Mouse (Mus musculus) embryonic facial prominence, embryonic 11.5 days (tissue): ENCODE measurements around the gene Nrm. TPM values are rescaled to one million over a fixed set of nuclear protein-coding genes. Genes with fewer than 3 reads are reported as not detected.
A peak's percentile ranks its signal among the peaks of the same experiment; 100 is the strongest.

ENCODE experiments used
- ATAC-seq: fragments of 200-750 bp; cut with Nextera tagmentation; replicated peaks from 2 replicates; pipeline ENCODE4 v1.8.0; 2017; ENCODE audit warnings: low read depth; ENCODE audit not compliant: insufficient number of reproducible peaks, low FRiP score, low TSS enrichment
- DNase-seq: peaks from one replicate; pipeline ENCODE4 v3.0.0-alpha.2; 2015; ENCODE audit warnings: low spot score
- H3K27ac ChIP-seq: fragments of 300-500 bp; sonication (generic); replicated peaks from 2 replicates; pipeline ENCODE4 v1.5.1; 2014; ENCODE audit warnings: mild to moderate bottlenecking, low read depth, low read length, control low read depth
- H3K27me3 ChIP-seq: fragments of 300-500 bp; sonication (generic); 2 replicates; pipeline ENCODE4 v1.6.1; 2014; ENCODE audit warnings: mild to moderate bottlenecking, low read length, moderate library complexity, mixed read lengths; ENCODE audit not compliant: control insufficient read depth, insufficient read depth
- H3K36me3 ChIP-seq: fragments of 300-500 bp; sonication (generic); replicated peaks from 2 replicates; pipeline ENCODE4 v1.6.1; 2014; ENCODE audit warnings: low read depth, mild to moderate bottlenecking, low read length, moderate library complexity, mixed read lengths; ENCODE audit not compliant: control insufficient read depth, insufficient read depth
- H3K4me1 ChIP-seq: fragments of 300-500 bp; sonication (generic); 2 replicates; pipeline ENCODE4 v1.6.1; 2014; ENCODE audit warnings: low read length, mixed read lengths; ENCODE audit not compliant: control insufficient read depth, insufficient read depth
- H3K4me2 ChIP-seq: fragments of 300-500 bp; sonication (generic); 2 replicates; pipeline ENCODE4 v1.6.1; 2014; ENCODE audit warnings: low read depth, mild to moderate bottlenecking, control low read depth, low read length, moderate library complexity
- H3K4me3 ChIP-seq: fragments of 300-500 bp; sonication (generic); 2 replicates; pipeline ENCODE4 v1.5.1; 2014; ENCODE audit warnings: low read depth, low read length, control low read depth
- H3K9ac ChIP-seq: fragments of 300-500 bp; sonication (generic); replicated peaks from 2 replicates; pipeline ENCODE4 v1.6.1; 2014; ENCODE audit warnings: mild to moderate bottlenecking, control low read depth, low read length
- H3K9me3 ChIP-seq: fragments of 300-500 bp; sonication (generic); replicated peaks from 2 replicates; pipeline ENCODE4 v1.6.1; 2016; ENCODE audit warnings: mild to moderate bottlenecking, low read length, inconsistent platforms, mixed read lengths; ENCODE audit not compliant: control insufficient read depth
- WGBS: fragments of 180-500 bp; shearing (Covaris S2); extraction: QIAGEN DNeasy Blood & Tissue Kit; methylation state at CpG from one replicate; pipeline ENCODE4 v1.1.7; 2014; 5-methylcytosine and 5-hydroxymethylcytosine counted together
- polyA plus RNA-seq: library from polyadenylated mRNA; unstranded; fragments of >200 nt; fragmentation: Nextera tagmentation; extraction: Ambion mirVana; gene quantifications from 2 replicates; pipeline ENCODE4 v1.2.1, GENCODE M21; 2014

Gene Nrm
- polyA plus RNA-seq, 1 experiment from 2014 or later, result 48.8 TPM

DNA sequence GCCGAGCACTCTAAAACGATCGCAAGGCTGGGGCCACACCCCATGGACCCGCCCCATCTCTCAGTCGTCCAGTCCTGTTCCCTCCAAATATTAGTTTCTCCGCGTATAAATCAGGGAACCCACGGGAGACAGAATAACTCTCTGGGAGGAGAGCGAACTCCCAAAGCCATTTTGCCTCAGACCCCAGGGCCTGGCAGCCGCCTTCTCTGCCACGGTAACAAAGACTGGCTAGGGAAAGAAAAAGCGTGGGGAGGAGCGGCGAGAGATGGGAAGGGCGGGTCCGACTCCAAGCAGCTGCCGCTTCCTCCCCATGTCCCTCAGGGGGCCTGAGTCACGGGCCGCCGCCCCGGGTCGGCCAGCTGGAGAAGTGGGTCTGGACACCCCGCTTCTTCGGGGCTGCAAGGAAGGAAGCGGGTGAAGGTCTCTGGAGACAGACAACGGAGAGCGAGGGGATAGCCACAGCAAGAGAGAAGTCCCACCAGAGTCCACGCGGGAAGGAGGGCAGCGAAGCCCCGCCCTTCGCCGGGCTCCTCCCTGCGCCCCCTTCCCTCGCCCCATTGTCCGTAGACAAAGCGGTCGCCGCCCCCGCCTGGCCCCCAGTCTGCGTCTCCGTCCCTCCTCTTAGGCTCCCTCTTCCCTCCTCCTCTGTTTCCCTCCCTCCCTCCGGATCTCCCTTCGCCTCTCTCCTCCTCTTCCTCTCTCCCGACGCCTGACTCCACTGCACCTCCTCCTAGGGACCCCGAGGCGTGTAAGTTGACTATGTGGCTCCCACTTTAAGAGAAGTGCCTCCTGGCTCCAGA, 4.6 kb downstream of the Nrm start, which contains the start of gene Ppp1r18:
Gene Ppp1r18 (plus strand): TSS at position 113 of the 800 bp plus-strand sequence.
- H3K27me3 ChIP-seq, result no peaks in the 10 kb centered on the region
- DNase-seq, result peak; percentile 88

DNA sequence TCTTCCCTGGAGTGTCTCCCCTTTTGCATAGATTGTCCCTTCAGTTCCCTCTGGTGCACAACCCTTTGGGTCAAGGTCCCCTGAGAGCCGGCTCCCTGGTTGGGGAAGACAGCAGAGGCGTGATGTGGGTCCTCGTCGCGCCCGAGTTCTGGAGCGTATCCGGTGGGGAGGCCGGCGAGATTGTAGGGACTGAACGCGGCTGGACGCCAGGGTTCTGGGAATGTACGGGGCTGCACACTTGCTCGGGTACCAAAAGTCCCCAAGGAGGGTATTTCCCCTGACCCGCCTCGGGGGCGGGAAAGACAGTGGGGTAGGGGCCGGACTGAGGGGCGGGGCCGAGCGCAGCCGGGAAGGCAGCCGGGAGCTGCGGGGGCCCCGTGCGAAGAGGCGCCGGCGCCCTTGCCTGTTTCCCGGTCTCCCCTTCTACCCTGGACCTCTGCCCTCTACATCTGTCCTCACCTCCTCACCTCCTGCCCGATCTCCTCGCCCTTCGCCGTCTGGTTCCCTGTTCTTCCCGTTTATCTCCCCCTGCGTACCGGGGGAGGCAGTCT, 5.2 kb downstream of the Nrm start:
- Histone ChIP-seq H3K27me3 (no peaks in the 10 kb centered on the region), H3K9ac (peak overlapping the region; percentile 86), H3K4me3 (peak overlapping the region; percentile 73), H3K4me1 (peaks cover 8% of the 10 kb centered on the region; the same call in 1 of the 2 replicates), H3K4me2 (peak overlapping the region; percentile 93), H3K9me3 (no peaks in the 10 kb centered on the region; the same call in 1 of the 2 replicates), H3K36me3 (peaks cover 7% of the 10 kb centered on the region), H3K27ac (peak overlapping the region; percentile 95)
- under 1% methylated on average over 38 of the region's 38 CpGs for WGBS
- ATAC-seq (peak; percentile 37), DNase-seq (peak; percentile 76)

More for the DNA sequence above, 4.6 kb downstream of the Nrm start, which contains the start of gene Ppp1r18:
- WGBS, result 0% methylated on average over 43 of the region's 48 CpGs
- H3K4me2 ChIP-seq, result peak within 1 kb of the TSS; percentile 93
- peaks cover 8% of the 10 kb centered on the region; the same call in 1 of the 2 replicates for H3K4me1 ChIP-seq
- H3K9me3 ChIP-seq, result no peaks in the 10 kb centered on the region
- peak; percentile 54 for ATAC-seq
- peak within 1 kb of the TSS; percentile 86 for H3K9ac ChIP-seq
- H3K36me3 ChIP-seq, result peaks cover 2% of the 10 kb centered on the region
- peak within 1 kb of the TSS; percentile 73 for H3K4me3 ChIP-seq
- peak within 1 kb of the TSS; percentile 95 for H3K27ac ChIP-seq

DNA sequence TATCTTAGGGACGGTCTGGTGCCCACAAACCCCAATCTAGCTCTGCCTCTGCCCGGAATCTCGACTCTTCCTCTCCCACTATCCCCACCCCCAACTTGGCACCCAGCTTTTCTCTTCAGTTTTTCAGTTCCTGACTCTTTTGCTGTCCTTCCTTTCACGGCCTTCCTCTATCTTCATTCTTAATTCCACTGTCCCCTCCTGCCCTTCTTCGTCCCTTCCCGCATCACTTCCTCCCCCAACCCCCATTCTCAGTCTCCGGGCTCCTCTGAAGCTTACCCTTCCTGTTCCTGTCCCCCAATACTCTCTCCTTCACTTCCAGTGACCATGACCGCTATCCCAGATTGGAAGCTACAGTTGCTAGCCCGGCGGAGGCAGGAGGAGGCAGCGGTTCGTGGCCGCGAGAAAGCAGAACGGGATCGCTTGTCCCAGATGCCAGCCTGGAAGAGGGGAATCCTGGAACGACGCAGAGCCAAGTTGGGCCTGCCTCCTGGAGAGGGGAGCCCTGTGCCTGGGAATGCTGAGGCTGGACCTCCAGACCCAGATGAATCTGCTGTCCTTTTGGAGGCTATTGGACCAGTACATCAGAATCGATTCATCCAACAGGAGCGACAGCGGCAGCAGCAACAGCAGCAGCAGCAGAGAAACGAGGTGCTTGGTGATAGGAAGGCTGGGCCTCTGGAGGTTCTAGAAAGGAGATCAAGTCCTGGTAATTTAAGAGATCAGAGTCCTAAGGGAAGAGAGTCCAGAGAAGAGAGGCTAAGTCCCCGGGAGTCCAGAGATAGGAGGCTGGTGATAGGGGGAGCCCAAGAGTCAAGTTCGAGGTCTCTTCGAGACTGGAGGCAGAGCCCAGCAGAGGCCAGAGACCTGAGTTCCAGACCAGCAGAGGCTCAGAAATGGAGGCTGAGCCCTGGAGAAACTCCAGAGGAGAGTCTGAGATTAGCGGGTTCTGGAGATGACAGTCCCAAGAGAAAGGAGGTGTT, 6.1 kb downstream of the Nrm start:
- peak overlapping the region; percentile 73 for H3K4me3 ChIP-seq
- ATAC-seq, result no peak
- no peaks in the 10 kb centered on the region for H3K27me3 ChIP-seq
- peak overlapping the region; percentile 93 for H3K4me2 ChIP-seq
- H3K36me3 ChIP-seq, result peaks cover 7% of the 10 kb centered on the region
- H3K9me3 ChIP-seq, result no peaks in the 10 kb centered on the region; the same call in 1 of the 2 replicates
- peaks cover 8% of the 10 kb centered on the region; the same call in 1 of the 2 replicates for H3K4me1 ChIP-seq
- peak overlapping the region; percentile 95 for H3K27ac ChIP-seq
- 8% methylated on average over 26 of the region's 26 CpGs for WGBS
- H3K9ac ChIP-seq, result peak overlapping the region; percentile 86
- no peak for DNase-seq

DNA sequence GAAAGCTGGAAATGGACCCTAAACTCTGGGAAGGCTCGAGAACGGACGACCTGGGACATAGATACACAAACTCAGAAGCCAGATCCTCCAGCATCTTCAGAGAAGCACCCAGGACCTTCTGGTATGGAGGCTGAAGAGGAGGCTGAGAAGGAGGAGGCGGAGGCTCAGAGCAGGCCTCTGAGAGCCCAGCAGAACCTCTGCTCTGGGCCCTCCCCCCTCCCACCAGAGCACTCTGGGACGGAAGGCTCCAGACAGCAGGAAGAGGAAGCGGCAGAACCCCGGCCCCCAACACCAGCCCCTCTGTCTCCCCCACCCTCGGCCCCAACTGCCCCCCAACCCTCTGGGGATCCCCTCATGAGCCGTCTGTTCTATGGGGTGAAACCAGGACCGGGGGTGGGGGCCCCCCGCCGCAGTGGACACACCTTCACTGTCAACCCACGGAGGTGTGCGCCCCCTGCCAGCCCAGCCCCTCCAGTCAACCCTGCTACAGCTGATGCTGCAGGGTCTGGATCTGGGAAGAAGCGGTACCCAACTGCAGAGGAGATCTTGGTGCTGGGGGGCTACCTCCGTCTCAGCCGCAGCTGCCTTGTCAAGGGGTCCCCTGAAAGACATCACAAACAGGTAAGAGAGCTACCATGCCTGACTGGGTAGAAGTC, 7.2 kb downstream of the Nrm start:
- peak overlapping the region; percentile 56 for H3K27ac ChIP-seq
- no peaks in the 10 kb centered on the region; the same call in 1 of the 2 replicates for H3K9me3 ChIP-seq
- H3K4me2 ChIP-seq, result peak overlapping the region; percentile 93
- H3K27me3 ChIP-seq, result no peaks in the 10 kb centered on the region
- 25% methylated on average over 17 of the region's 17 CpGs for WGBS
- DNase-seq (no peak), ATAC-seq (no peak)
- peaks cover 7% of the 10 kb centered on the region for H3K36me3 ChIP-seq
- H3K4me1 ChIP-seq, result peaks cover 8% of the 10 kb centered on the region; the same call in 1 of the 2 replicates
- peak overlapping the region; percentile 86 for H3K9ac ChIP-seq
- peak overlapping the region; percentile 73 for H3K4me3 ChIP-seq

DNA sequence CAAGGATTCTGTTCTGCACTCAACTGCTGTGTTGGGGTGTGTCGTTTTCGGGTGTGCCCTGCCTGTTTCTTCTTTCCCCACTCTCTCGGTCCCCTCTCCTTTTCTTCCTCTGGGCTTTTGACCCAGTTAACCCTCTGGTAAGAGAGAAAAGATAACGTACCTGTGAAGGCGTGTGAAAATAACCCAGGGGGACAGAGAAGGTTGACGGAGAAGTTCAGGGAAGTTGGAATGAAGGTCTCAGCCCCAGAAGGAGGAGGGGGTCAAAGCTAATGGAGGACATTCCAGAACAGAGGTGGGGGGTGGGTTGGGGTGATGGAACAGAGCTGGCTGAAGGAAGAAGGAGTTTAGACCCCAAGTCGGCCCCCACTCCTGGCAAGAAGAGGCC, 7.8 kb downstream of the Nrm start:
- Histone ChIP-seq H3K9me3 (no peaks in the 10 kb centered on the region; the same call in 1 of the 2 replicates), H3K27me3 (no peaks in the 10 kb centered on the region), H3K4me2 (peak overlapping the region; percentile 93), H3K36me3 (peaks cover 7% of the 10 kb centered on the region), H3K4me1 (peaks cover 8% of the 10 kb centered on the region; the same call in 1 of the 2 replicates), H3K27ac (peak overlapping the region; percentile 56; the same call in 1 of the 2 replicates), H3K9ac (peak overlapping the region; percentile 86), H3K4me3 (peak overlapping the region; percentile 73)
- 4% methylated on average over 7 of the region's 7 CpGs for WGBS
- no peak for DNase-seq
- ATAC-seq, result no peak

DNA sequence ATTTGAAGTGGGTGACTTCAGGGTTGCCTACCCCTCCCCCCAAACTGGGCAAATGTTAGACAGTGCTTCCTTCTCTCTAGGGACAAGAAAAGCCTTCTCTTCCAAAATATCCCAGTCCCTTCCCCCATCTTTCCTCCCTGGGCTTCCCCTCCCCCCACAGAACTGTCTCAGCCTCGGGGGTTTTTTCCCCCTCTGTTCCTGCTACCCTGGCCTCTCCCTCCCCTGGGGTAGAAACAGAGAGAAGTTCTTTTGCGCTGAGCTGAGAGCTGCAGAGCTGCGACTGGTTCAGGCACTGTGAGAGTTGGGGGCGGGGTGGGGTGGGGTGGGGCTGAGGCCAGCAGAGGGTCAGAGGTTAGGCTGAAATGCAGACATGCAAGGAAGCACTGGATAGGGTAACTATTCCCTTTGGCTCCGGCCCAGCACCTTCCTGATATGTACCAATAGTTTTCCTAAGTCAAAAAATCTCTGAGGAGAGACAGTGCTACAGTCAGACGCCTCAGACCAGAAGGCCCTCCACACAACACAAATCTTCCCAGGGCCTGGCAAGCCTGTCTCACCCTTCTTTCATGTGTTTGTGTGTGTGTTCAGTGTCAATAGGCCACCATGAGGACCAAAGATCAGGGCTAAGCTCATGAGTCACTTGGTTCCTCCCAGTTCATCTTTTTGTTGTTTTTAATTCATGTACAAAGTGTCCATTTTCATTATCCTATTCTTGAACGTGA, 8.4 kb downstream of the Nrm start:
- 2% methylated on average over 7 of the region's 7 CpGs for WGBS
- H3K9me3 ChIP-seq, result no peaks in the 10 kb centered on the region; the same call in 1 of the 2 replicates
- no peaks in the 10 kb centered on the region for H3K27me3 ChIP-seq
- DNase-seq (peak; percentile 48), ATAC-seq (0 out of 2 replicates have a peak, but pooled peaks have one; percentile 1)
- H3K9ac ChIP-seq, result peak overlapping the region; percentile 86
- H3K36me3 ChIP-seq, result peaks cover 7% of the 10 kb centered on the region
- peak overlapping the region; percentile 93 for H3K4me2 ChIP-seq
- H3K4me1 ChIP-seq, result peaks cover 8% of the 10 kb centered on the region; the same call in 1 of the 2 replicates
- peak overlapping the region; percentile 73 for H3K4me3 ChIP-seq
- H3K27ac ChIP-seq, result 0 out of 2 replicates have a peak overlapping the region, but pooled peaks have one; percentile 5
